ENCODE assay signal across 19 mouse cellular contexts in genomic region chr7:46523215-46523614, GRCm38 (mm10).
"Had no signal": no experiment of that assay in that cellular context is flagged by ENCODE, and none has a peak within 500 bp of the region (broad histone marks: within the 10 kb centered on the region; RNA-seq: fewer than 3 reads in every experiment).

No protein-coding gene starts in this region.

- H3K9me3 ChIP-seq: liver, embryonic 13.5 days; liver, embryonic 15.5 days; midbrain, embryonic 12.5 days; midbrain, embryonic 15.5 days; neural tube, embryonic 13.5 days; neural tube, embryonic 15.5 days had no signal

- H3K4me1 ChIP-seq: liver, embryonic 15.5 days; midbrain, embryonic 12.5 days had no signal

- H3K4me3 ChIP-seq: liver, embryonic 13.5 days; liver, embryonic 15.5 days; midbrain, embryonic 12.5 days; midbrain, embryonic 15.5 days; myocyte; neural tube, embryonic 13.5 days; neural tube, embryonic 15.5 days had no signal

- DNase-seq: liver, embryonic 13.5 days; liver, postnatal 0 days; lung, adult 2 months; lung, postnatal 10 days; retina, postnatal 1 day; right cerebral cortex, adult 18-20 months; right cerebral cortex, postnatal 25 days; right cerebral cortex, postnatal 4 days; spleen, adult 18-20 months; thymus, adult 18-20 months; thymus, postnatal 14 days; thymus, postnatal 36 days had no signal

- H3K27ac ChIP-seq: liver, embryonic 13.5 days; liver, embryonic 15.5 days; macrophage; midbrain, embryonic 12.5 days; midbrain, embryonic 15.5 days; neural tube, embryonic 13.5 days; neural tube, embryonic 15.5 days had no signal

- H3K9ac ChIP-seq: liver, embryonic 13.5 days; liver, embryonic 15.5 days; liver, postnatal 0 days; midbrain, embryonic 12.5 days; midbrain, embryonic 15.5 days; neural tube, embryonic 13.5 days; neural tube, embryonic 15.5 days had no signal

- H3K27me3 ChIP-seq: liver, embryonic 13.5 days; liver, embryonic 15.5 days; midbrain, embryonic 12.5 days; midbrain, embryonic 15.5 days; neural tube, embryonic 13.5 days; neural tube, embryonic 15.5 days had no signal

- ATAC-seq: liver, postnatal 0 days; midbrain, embryonic 15.5 days had no signal

- H3K4me2 ChIP-seq: liver, embryonic 13.5 days; liver, embryonic 15.5 days; midbrain, embryonic 12.5 days; midbrain, embryonic 15.5 days; neural tube, embryonic 13.5 days; neural tube, embryonic 15.5 days had no signal

- H3K36me3 ChIP-seq: liver, embryonic 13.5 days; liver, embryonic 15.5 days; midbrain, embryonic 12.5 days; midbrain, embryonic 15.5 days; neural tube, embryonic 13.5 days; neural tube, embryonic 15.5 days had no signal
